Mouse (Mus musculus): ENCODE data around the gene Serpinb9b. TPM values are rescaled to one million over a fixed set of nuclear protein-coding genes. Genes with fewer than 3 reads are reported as not detected.

Serpinb9b gene
- total RNA-seq, 2 experiments from 2014 or later = not detected

DNA sequence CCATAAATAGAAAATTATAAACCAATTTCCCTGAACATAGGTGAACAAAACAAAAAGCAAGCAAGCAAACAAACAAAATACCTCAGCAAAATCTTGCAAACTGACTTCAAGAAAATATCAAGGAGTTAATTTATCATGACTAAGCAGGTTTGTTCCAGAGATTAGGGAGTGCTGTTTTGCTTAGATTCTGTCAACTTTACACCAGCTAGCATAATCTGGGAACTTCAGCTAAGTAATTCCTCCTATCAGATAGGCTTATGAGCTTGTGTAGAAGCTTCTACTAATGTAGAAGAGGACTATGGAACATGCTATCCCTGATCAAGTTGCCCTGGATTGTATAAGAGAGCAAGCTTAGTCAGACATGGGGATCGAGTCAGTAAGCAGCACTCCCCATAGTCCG, 20.0 kb downstream of the Serpinb9b start:
- no peak for DNase-seq

DNA sequence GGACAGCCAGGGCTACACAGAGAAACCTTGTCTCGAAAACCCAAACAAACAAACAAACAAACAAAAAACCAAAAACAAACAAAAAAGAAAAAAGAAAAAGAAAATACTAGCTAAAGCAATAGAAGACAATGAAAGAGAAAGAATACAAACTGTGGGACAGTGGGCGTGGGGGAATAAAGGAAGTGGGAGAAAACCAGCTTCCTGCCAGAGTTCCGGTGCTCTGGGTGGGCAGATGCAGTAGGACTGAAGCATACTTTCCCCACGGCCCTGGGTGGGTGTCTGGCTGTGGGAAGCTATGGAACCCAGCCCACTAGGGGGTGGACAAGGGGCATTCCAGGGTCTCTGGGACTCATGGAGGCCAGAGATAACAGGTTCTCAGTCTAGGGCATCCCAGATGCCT, 21.0 kb downstream of the Serpinb9b start:
- DNase-seq = no peak

DNA sequence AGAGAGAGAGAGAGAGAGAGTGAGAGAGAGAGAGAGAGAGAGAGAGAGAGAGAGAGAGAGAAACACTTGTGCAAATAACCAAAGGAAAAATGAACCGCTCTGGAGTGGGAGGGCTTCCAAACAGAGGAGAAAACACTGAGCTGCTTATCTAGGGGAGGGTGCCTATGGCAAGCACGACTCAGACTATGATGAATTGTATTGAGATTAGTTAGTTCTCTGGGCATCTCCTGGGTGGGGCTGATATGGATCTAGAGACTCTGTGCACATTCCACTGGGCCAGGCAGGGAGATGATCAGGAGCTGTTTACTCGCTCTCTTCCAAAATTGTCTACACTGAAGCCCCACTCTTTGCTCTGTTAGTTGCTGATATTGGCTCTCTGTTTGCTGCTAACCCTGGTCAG, 24.5 kb downstream of the Serpinb9b start:
- DNase-seq = no peak

- DNase-seq = no peak
Observed at GRCm38 (mm10) chr13:33063048-33063447, 35.8 kb downstream of the Serpinb9b start.

DNA sequence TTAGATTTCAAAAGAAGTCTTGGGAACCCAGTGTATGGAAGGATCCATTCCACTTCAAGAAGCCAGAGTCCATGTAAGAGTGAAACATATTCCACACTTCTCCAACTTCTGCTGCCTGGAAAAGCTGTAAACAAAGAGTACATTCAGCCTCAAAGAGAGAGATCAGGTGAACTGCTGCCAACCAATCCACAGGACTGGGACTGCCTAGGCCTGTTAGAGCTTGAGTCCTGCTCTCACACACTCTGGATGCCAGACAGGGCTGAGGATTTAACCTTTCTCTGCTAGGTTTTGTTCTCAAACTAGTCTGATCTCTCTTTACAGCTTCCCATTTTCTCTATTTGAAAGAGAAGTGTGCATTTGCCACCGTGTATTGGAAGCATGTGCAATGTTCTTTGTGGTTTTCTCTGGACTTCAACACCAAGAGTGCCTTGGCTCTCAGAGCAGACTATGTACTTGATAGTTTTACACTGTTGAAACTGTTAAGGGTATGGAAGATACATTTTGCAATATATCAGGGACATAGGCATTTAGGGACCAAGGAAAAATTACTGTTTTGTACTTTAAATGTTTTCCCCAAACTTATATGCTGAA, 40.3 kb downstream of the Serpinb9b start:
- DNase-seq = no peak

DNA sequence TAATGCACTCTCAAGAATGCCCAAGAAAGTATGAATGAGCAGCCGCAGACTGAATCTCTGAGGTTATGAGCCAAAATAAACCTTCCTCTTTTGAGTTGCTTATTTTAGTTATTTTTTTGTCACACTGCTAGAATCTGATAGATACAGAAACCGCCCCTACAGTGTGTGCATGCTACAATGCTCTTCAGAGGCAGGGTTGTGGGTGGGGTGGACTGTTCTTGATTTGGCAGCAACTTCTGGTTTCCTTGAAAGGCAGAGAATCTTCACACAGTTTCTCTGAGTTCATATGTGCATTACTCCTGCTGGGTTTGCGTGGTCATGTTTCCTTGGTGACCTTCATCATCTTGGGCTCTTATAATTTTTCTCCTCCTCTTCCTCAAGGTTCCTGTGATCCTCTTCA, 40.9 kb downstream of the Serpinb9b start:
- DNase-seq = no peak

DNA sequence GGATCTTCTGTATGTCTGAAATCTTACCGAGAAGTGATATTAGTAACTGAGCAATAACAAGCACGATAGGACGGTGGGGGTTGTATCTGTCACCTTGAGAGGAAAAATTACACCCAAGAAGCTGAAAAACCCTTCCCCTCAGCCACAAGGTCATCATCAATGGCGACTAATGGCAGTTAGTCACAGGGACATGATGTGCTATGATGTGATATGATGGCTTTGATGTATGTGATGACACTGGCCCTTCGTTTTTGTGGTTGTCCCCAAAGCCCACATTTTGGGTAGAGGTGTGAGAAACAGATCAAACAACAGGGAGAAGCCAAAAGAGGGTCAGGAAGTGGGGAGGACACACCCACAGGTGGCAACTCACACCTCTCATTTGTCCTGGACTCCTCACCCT, 44.6 kb downstream of the Serpinb9b start:
- DNase-seq = no peak

- DNase-seq = no peak
Observed at GRCm38 (mm10) chr13:33074029-33074428, 46.8 kb downstream of the Serpinb9b start.

DNA sequence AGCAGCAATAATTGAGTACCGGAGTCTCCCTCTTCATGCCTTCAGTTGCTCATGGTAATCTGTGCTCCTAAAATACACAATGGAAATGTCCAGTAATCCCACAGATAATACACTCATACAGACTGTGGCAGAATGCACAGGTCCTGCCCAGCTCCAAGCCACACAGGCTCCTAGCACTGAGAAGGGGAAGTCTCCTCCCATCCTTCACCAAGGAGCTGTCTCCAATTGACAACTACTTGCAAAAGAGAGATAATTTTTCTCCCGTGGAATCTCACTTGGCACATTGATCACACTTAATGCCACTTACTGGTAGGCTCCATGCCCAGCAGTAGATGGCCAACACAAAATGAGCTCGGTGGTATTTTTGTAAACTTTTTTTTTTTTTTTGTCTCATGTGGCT, 49.0 kb downstream of the Serpinb9b start:
- no peak for DNase-seq

DNA sequence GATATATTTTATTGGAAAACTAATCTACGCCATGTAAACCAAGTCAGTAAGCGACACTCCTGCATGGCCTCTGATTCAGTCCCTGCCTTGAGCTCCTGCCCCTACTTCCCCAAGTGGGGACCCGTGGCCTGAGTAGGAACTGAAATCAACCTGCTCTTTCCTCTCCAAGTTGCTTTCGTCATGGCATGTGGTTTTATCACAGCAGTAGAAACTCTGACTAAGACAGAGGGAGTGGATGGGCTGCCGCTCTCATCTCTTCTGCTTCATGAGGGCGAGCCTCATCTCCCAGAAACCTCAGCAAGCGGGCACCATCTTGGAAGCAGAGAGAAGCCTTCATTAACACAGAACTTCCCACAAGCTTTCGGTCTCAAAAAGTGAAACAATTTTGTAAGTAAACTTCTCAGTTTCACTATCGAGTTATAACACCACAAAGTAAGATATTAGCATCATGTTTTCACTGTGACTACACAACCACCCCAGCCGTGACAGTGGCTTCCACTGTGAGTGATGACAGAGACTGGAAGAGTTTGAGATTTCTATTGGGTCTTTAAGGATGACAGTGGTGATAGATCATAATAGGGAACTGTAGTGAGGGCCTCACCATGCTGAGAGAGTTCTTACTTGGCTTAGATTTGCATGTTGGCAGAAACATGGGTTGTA, 49.9 kb downstream of the Serpinb9b start:
- DNase-seq = no peak

DNA sequence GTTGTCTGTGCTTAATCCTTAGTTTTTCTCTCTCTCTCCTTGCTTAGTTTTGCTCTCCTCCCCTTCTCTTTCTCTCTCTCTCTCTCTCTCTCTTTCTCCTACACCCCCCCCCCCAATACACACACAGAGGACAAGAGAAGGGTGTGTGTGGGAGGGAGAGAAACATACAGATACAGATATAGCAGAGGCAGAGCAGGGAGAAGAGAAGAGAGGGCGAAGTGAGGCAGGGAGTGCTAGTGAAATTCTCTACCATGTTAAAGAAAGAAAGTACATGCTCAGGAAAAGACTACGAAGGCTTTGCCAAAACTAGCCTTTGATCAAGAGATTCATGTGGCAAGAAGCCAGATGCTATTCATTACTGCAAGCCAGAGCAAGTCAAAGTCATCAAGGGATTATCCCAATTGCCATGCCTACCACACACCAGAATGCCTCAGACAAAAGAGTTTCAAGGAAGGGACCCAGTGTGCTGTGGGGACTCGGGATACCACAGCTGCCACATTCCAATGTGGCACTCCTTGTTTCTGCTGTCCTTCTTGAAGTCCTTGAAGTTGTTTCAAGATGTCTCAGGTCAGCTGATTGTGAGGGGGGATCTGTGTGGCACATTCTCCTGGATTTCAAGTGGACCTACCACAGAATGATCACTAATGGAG, 51.0 kb downstream of the Serpinb9b start, which contains the start of gene Serpinb1b:
Gene Serpinb1b (plus strand): TSS at position 520 of the 650 bp plus-strand sequence.
- no peak for DNase-seq

DNA sequence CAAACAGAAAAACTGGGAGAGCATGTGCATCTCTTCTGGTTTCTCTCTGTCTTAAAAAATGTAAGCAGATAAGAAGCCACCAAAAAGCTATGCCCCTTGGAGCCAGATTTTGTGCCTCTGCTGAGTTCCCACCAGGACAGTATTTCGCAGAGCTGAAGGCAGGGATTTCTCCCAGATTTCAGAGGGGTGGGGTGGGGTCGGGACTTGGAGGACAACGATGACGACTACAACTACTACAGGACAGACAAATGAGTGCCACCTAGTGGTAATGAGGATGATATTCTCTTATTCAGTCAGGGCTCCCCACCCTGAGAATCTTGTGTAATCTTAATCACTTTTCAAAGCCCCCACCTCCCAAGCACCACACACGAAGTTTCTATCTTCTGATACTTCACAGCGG, 52.2 kb downstream of the Serpinb9b start:
- no peak for DNase-seq

GRCm38 (mm10) chr13:33080356-33080755, 53.1 kb downstream of the Serpinb9b start:
- no peak for DNase-seq

DNA sequence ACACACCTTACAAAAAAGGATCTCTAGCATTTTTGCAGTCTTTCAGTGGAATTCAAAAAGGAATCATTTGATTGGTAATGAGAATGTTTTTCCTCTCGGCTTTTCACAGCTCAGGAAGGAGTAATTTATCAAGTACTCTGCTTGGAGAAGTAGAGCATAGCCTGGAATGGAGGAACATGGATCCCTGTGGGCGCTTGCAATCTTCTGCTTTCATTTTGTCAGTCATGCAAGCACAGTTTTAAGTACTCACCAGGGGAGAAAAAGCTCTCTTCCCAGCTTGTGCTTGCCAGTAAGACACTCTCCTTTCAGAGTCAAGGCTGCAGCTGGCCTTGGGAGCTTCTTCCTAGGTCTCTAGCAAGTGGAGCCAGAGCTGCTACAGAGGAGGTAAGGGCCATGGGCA, 56.6 kb downstream of the Serpinb9b start:
- DNase-seq = no peak

- DNase-seq = no peak
Observed at GRCm38 (mm10) chr13:33084975-33085694, 57.9 kb downstream of the Serpinb9b start.

DNA sequence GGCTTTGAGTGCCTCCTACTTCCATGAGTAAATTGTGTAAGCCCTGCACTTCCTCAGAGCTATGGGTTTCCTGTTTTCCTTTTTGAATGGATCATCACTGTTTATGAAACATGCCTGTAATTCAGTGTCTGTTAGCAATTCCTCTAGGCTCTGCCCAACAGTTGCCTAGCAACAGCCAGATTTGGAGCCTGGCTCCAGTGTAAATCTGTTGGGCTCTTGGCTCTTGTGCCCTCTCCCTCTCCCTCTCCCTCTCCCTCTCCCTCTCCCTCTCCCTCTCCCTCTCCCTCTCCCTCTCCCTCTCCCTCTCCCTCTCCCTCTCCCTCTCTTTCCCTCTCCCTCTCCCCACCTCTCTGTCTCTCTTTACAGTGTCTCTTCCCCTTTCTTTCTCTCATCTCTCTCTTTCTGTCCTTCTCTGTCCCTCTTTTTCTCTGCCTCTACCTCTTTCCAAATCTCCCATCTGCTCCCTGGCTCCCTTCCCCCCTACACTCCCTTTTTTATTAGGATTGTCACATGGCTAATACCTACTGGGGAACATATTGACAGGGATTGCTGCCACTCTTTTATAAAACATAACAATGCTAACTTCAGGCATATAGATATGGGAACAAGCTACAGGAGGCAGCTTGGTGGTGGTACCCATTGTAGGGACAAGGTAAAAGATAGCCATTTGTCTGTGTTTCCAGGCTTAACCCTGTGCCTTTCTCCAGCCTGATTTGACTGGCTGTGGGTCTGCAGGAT, 58.6 kb downstream of the Serpinb9b start:
- DNase-seq = no peak

DNA sequence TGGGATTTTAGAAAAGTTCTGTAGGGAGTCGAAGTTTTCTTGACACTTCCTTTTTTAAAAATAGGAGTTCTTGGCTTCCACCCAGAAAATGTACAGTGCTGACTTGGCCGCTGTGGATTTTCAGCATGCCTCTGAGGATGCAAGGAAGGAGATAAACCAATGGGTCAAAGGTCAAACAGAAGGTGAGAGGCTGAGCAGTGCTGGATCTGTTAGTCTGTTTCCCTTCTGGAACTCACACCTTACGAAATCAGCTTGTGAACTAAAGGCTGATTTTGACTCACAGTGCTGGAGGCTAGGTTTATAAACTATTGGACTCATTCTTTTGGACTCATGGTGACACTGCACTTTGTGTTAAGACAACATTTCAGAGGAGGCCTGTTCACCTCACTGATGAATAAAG, 62.4 kb downstream of the Serpinb9b start:
- DNase-seq = no peak

GRCm38 (mm10) chr13:33090546-33090945, 63.3 kb downstream of the Serpinb9b start:
- DNase-seq = no peak

DNA sequence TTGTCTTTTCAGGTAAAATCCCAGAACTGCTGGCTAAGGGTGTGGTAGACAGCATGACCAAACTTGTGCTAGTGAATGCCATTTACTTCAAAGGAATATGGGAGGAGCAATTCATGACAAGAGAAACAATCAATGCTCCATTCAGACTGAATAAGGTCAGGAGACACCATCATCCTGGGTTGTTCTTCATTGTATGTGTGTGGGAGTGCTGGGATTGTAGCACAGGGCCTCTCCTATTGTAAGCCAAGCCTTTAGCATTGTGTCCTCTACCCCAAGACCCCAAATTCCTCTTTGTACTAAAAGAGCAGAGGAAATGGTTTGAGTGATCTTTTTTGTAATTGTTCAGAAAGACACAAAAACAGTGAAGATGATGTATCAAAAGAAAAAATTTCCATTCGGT, 64.1 kb downstream of the Serpinb9b start:
- no peak for DNase-seq

Measured in gastrocnemius, postnatal 25 days (tissue).